Mouse (Mus musculus): ENCODE measurements around the gene Igf2bp1. TPM values are rescaled to one million over a fixed set of nuclear protein-coding genes. Genes with fewer than 3 reads are reported as not detected.

Igf2bp1 gene
- polyA plus RNA-seq, 1 experiment, result not detected

- no peak overlapping the region for H3K4me3 ChIP-seq (ENCODE audit: insufficient read depth, low read depth, low read length)
- no peaks in the 10 kb centered on the region for H3K4me1 ChIP-seq (ENCODE audit: control insufficient read depth, insufficient read depth, low read length)
- WGBS, result 64% methylated on average over 12 of the region's 12 CpGs
- no peak overlapping the region for H3K27ac ChIP-seq (ENCODE audit: insufficient read depth, low read depth, low read length)
- TF ChIP-seq POLR2A (IDR thresholded peaks at IDR 0.05; ENCODE audit: insufficient read depth, low read depth, low read length) (no peak), CTCF (IDR thresholded peaks at IDR 0.05; ENCODE audit: insufficient read depth, low read depth, low read length) (no peak)
These were observed 83.6 kb downstream of the Igf2bp1 start for GRCm38 (mm10) chr11:95921991-95922621.

GRCm38 (mm10) chr11:95916426-95916825, 89.3 kb downstream of the Igf2bp1 start:
- WGBS, result 8% methylated on average over 5 of the region's 5 CpGs
- Histone ChIP-seq H3K4me3 (ENCODE audit: insufficient read depth, low read depth, low read length) (no peak overlapping the region), H3K4me1 (ENCODE audit: control insufficient read depth, insufficient read depth, low read length) (no peaks in the 10 kb centered on the region), H3K27ac (ENCODE audit: insufficient read depth, low read depth, low read length) (no peak overlapping the region)
- TF ChIP-seq CTCF (IDR thresholded peaks at IDR 0.05; ENCODE audit: insufficient read depth, low read depth, low read length) (no peak), POLR2A (IDR thresholded peaks at IDR 0.05; ENCODE audit: insufficient read depth, low read depth, low read length) (no peak)

- Histone ChIP-seq H3K27ac (ENCODE audit: insufficient read depth, low read depth, low read length) (no peak overlapping the region), H3K4me1 (ENCODE audit: control insufficient read depth, insufficient read depth, low read length) (no peaks in the 10 kb centered on the region), H3K4me3 (ENCODE audit: insufficient read depth, low read depth, low read length) (no peak overlapping the region)
- no peak for TF ChIP-seq POLR2A (IDR thresholded peaks at IDR 0.05; ENCODE audit: insufficient read depth, low read depth, low read length)
- no peak for TF ChIP-seq CTCF (IDR thresholded peaks at IDR 0.05; ENCODE audit: insufficient read depth, low read depth, low read length)
- 4% methylated on average over 28 of the region's 28 CpGs for WGBS
These were observed 90.6 kb downstream of the Igf2bp1 start for GRCm38 (mm10) chr11:95915006-95915710.

GRCm38 (mm10) chr11:95914571-95914991, 91.2 kb downstream of the Igf2bp1 start, which contains the start of gene B4galnt2:
B4galnt2 (minus strand) TSS chr11:95914891.
- Histone ChIP-seq H3K27ac (ENCODE audit: insufficient read depth, low read depth, low read length) (no peak within 1 kb of the TSS), H3K4me3 (ENCODE audit: insufficient read depth, low read depth, low read length) (no peak within 1 kb of the TSS), H3K4me1 (ENCODE audit: control insufficient read depth, insufficient read depth, low read length) (no peaks in the 10 kb centered on the region)
- no peak for TF ChIP-seq POLR2A (IDR thresholded peaks at IDR 0.05; ENCODE audit: insufficient read depth, low read depth, low read length)
- no peak for TF ChIP-seq CTCF (IDR thresholded peaks at IDR 0.05; ENCODE audit: insufficient read depth, low read depth, low read length)
- 2% methylated on average over 35 of the region's 35 CpGs for WGBS

GRCm38 (mm10) chr11:95913959-95914566, 91.7 kb downstream of the Igf2bp1 start:
- H3K27ac ChIP-seq (ENCODE audit: insufficient read depth, low read depth, low read length), result no peak overlapping the region
- H3K4me3 ChIP-seq (ENCODE audit: insufficient read depth, low read depth, low read length), result no peak overlapping the region
- WGBS, result 4% methylated on average over 14 of the region's 14 CpGs
- TF ChIP-seq CTCF (IDR thresholded peaks at IDR 0.05; ENCODE audit: insufficient read depth, low read depth, low read length), result no peak
- no peak for TF ChIP-seq POLR2A (IDR thresholded peaks at IDR 0.05; ENCODE audit: insufficient read depth, low read depth, low read length)
- H3K4me1 ChIP-seq (ENCODE audit: control insufficient read depth, insufficient read depth, low read length), result no peaks in the 10 kb centered on the region

- Histone ChIP-seq H3K4me3 (ENCODE audit: insufficient read depth, low read depth, low read length) (no peak overlapping the region), H3K27ac (ENCODE audit: insufficient read depth, low read depth, low read length) (no peak overlapping the region), H3K4me1 (ENCODE audit: control insufficient read depth, insufficient read depth, low read length) (no peaks in the 10 kb centered on the region)
- TF ChIP-seq CTCF (IDR thresholded peaks at IDR 0.05; ENCODE audit: insufficient read depth, low read depth, low read length) (no peak), POLR2A (IDR thresholded peaks at IDR 0.05; ENCODE audit: insufficient read depth, low read depth, low read length) (no peak)
- WGBS, result 35% methylated on average over 7 of the region's 7 CpGs
These were observed 94.2 kb downstream of the Igf2bp1 start for GRCm38 (mm10) chr11:95911579-95911978.

- 87% methylated on average over 5 of the region's 5 CpGs for WGBS
- H3K27ac ChIP-seq (ENCODE audit: insufficient read depth, low read depth, low read length), result no peak overlapping the region
- no peak overlapping the region for H3K4me3 ChIP-seq (ENCODE audit: insufficient read depth, low read depth, low read length)
- TF ChIP-seq POLR2A (IDR thresholded peaks at IDR 0.05; ENCODE audit: insufficient read depth, low read depth, low read length) (no peak), CTCF (IDR thresholded peaks at IDR 0.05; ENCODE audit: insufficient read depth, low read depth, low read length) (no peak)
- no peaks in the 10 kb centered on the region for H3K4me1 ChIP-seq (ENCODE audit: control insufficient read depth, insufficient read depth, low read length)
These were observed 97.8 kb downstream of the Igf2bp1 start for GRCm38 (mm10) chr11:95907805-95908524.

Other genes starting within 250 kb of the Igf2bp1 start
- gene Phospho1, start 181.4 kb downstream of the Igf2bp1 start, polyA plus RNA-seq (2012; ENCODE audit: insufficient read depth, insufficient read length, low replicate concordance, missing spikeins), result not detected in 2 replicates
- gene Gngt2, start 168.7 kb downstream of the Igf2bp1 start, polyA plus RNA-seq (2012; ENCODE audit: insufficient read depth, insufficient read length, low replicate concordance, missing spikeins), result not detected in 2 replicates
- gene Abi3, start 163.5 kb downstream of the Igf2bp1 start, polyA plus RNA-seq (2012; ENCODE audit: insufficient read depth, insufficient read length, low replicate concordance, missing spikeins), result not detected in 2 replicates
- not detected in 2 replicates for gene B4galnt2, start 91.0 kb downstream of the Igf2bp1 start, polyA plus RNA-seq (2012; ENCODE audit: insufficient read depth, insufficient read length, low replicate concordance, missing spikeins)
- not detected in 2 replicates for gene Gip, start 18.6 kb upstream of the Igf2bp1 start, polyA plus RNA-seq (2012; ENCODE audit: insufficient read depth, insufficient read length, low replicate concordance, missing spikeins)
- gene Snf8, start 28.9 kb upstream of the Igf2bp1 start, polyA plus RNA-seq (2012; ENCODE audit: insufficient read depth, insufficient read length, low replicate concordance, missing spikeins), result not detected in 2 replicates
- not detected in 2 replicates for gene Ube2z, start 59.4 kb upstream of the Igf2bp1 start, polyA plus RNA-seq (2012; ENCODE audit: insufficient read depth, insufficient read length, low replicate concordance, missing spikeins)
- not detected in 2 replicates for gene Atp5g1, start 69.7 kb upstream of the Igf2bp1 start, polyA plus RNA-seq (2012; ENCODE audit: insufficient read depth, insufficient read length, low replicate concordance, missing spikeins)
- gene Calcoco2, start 106.0 kb upstream of the Igf2bp1 start, polyA plus RNA-seq (2012; ENCODE audit: insufficient read depth, insufficient read length, low replicate concordance, missing spikeins), result not detected in 2 replicates
- not detected in 2 replicates for gene Ttll6, start 127.8 kb upstream of the Igf2bp1 start, polyA plus RNA-seq (2012; ENCODE audit: insufficient read depth, insufficient read length, low replicate concordance, missing spikeins)
- gene Hoxb13, start 188.4 kb upstream of the Igf2bp1 start, polyA plus RNA-seq (2012; ENCODE audit: insufficient read depth, insufficient read length, low replicate concordance, missing spikeins), result not detected in 2 replicates